Mouse (Mus musculus) thymus, postnatal 0 days (tissue): ENCODE measurements around the gene Pla2g4d. TPM values are rescaled to one million over a fixed set of nuclear protein-coding genes. Genes with fewer than 3 reads are reported as not detected.
"Not testable (repeated sequence)": the region's sequence is repeated elsewhere in the genome, so short reads cannot be mapped to it uniquely, and the experiment has no call there.

Source experiments
- DNase-seq: peaks from one replicate; pipeline ENCODE4 v3.0.0-alpha.2; 2015; ENCODE audit warnings: low spot score
- polyA plus RNA-seq: library from polyadenylated mRNA; unstranded; fragments of >200 nt; fragmentation: Nextera tagmentation; extraction: Ambion mirVana; gene quantifications from 2 replicates; pipeline ENCODE4 v1.2.1, GENCODE M21; 2015

Pla2g4d gene
- polyA plus RNA-seq, 1 experiment from 2014 or later, result 0.13 TPM

- no peak for DNase-seq
Measured at GRCm38 (mm10) chr2:120262876-120263275, 26.1 kb downstream of the Pla2g4d start.

DNA sequence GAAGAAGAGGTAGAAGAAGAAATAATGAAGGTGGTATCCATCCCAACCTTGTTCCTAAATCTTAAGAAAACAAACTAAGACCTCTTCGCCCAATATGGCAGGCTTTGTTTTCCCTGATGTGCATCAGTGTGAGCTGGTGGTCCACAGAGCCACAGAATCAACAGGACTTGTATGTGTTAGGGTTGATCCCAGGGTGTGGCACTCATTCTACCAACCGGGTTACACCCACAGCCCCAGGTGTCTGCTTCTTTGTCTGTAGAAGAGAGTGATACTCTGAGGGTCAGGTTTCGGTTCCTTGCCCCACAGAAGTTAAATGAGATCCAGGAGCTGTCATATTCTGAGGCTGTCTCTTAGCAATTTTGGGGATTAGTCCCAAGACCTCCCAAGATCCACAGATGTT is 27.7 kb downstream of the Pla2g4d start:
- no peak for DNase-seq

- DNase-seq, result no peak
Measured at GRCm38 (mm10) chr2:120256259-120256658, 32.7 kb downstream of the Pla2g4d start.

- DNase-seq, result no peak
Measured at GRCm38 (mm10) chr2:120252644-120253043, 36.4 kb downstream of the Pla2g4d start.

DNA sequence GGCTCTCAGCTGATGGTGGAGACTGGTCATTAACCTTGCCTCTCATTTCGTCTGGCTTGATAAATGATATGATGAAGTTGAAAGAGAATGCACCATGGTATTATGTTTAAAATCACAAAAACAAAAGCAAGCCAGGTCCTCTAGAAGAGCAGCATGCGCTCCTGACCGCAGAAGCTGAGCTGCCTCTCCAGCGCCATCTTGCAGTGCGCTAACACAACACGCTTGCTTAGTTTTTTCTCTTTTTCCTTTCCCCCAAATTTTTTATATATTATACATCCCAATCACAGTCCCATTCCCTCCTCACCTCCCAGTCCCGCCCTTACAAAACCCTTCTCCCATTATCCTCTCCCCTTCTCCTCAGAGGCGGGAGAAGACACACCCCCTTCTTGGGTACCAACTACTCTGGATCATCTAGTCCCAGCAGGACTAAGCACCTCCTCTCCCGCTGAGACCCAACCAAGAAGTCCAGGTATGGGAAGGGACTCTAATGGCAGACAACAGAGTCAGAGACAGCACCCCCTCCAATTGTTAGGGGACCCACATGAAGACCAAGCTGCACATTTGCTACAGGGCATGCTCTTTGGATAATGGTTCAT is 43.5 kb downstream of the Pla2g4d start:
- DNase-seq, result no peak

DNA sequence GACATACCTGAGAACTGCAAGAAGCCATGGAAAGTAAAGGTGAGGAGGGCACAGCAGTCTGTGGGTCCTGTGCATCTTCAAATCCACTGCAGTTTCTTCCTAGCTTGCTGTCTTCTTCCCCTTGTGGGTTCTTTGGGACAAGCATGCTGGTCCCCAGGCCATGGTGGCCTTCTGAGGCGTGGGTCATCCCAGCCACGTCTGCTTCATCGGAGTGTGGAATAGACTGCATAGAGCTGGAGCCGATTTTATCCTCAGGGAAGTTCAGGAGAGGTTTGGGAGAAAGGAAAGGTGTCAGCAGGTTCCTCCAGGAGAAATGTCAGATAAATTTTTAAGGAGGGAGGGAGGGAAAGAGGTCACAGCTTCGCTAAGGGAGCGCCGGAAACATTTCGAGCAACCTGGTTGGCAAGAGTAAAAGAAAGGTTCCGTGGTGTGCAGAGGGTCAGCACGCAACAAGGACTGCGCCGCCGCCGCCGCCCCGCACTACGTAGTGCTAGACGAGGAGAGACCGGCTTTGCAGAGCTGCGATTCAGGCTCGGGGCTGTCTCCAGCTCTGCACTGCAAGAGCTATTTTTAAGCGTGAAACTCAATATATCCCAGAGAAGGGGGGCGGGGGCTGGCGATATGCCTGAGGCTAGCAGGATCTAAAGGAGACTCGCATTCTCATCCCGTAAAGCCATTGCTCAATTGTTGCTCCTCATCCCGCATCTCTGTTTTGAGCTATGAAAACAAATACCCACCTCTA is 44.1 kb downstream of the Pla2g4d start, which contains the start of gene Pla2g4e:
Gene Pla2g4e (minus strand): TSS at position 657 of the 742 bp plus-strand sequence.
- no peak for DNase-seq

GRCm38 (mm10) chr2:120243995-120244394 is 45.0 kb downstream of the Pla2g4d start:
- no peak for DNase-seq

DNA sequence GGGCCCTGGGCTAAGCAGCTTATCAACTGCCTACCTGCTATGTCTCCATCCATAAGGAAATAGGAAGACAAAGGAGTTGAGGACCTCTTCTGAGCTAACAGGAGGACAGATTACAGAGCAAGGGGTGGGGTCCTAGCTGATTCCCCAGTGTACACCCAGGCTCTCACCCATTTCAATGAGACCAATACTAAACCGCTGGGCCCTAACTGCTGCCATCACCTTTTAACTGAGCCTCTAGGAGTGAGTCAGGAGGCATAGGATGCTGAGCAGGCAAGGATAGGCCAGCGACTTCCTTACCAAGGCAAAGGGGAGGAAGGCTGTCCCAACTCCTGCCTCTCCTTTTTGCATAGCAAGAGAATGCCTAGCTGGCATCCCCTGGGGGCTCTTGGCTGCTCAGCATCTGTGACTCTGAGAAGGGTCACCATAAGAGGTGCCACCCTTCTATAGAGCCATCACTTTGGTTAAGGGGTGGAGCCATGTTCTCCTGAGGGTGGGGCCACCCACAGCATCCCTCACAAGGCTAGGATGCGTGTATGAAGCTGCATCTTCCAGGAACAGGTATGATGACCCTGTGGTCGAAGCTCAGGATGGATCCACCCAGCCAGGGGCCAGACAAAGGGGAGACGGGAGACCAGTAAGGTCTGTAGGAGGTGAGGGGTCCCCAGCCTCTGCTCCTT is 46.1 kb downstream of the Pla2g4d start:
- no peak for DNase-seq

- not testable (repeated sequence) for DNase-seq
Measured at GRCm38 (mm10) chr2:120238733-120239132, 50.3 kb downstream of the Pla2g4d start.

GRCm38 (mm10) chr2:120237784-120238183 is 51.2 kb downstream of the Pla2g4d start:
- DNase-seq, result no peak

GRCm38 (mm10) chr2:120235947-120236640 is 52.9 kb downstream of the Pla2g4d start:
- DNase-seq, result no peak

GRCm38 (mm10) chr2:120235381-120235780 is 53.6 kb downstream of the Pla2g4d start:
- DNase-seq, result no peak

DNA sequence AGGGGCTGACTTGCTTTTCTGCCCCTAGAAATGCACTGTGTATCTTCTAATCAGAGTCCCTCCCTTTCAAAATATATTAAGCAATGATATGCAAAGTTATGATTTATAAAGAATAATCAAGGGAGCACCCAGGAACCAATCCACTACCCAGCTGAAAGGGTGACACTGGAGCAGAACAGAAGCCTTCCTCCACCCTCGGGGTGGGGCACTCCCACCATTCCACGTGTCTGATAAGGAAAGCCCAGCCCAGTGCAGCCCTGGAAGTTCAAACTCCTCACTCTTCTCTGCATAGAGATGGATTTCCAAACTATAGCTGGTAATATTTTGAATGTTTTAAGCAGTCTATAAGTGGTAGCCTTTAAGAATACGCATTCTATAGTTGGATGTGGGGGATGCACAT is 57.4 kb downstream of the Pla2g4d start:
- no peak for DNase-seq

Other genes with a start within 250 kb of the Pla2g4d start
- gene Ehd4, start 134.6 kb downstream of the Pla2g4d start, polyA plus RNA-seq, result 33.4 and 34.5 TPM in 2 replicates
- 0.09 TPM in 2 replicates for gene Pla2g4e, start 43.9 kb downstream of the Pla2g4d start, polyA plus RNA-seq
- 0.30 and 0.32 TPM in 2 replicates for gene Pla2g4f, start 25.0 kb upstream of the Pla2g4d start, polyA plus RNA-seq
- gene Vps39, start 63.9 kb upstream of the Pla2g4d start, polyA plus RNA-seq, result 25.4 and 25.7 TPM in 2 replicates
- gene Ganc, start 114.7 kb upstream of the Pla2g4d start, polyA plus RNA-seq, result 24.1 and 31.9 TPM in 2 replicates
- gene Tmem87a, start 114.9 kb upstream of the Pla2g4d start, polyA plus RNA-seq, result 21.7 and 26.1 TPM in 2 replicates
- 90.9 and 99.1 TPM in 2 replicates for gene Capn3, start 166.8 kb upstream of the Pla2g4d start, polyA plus RNA-seq